Mouse (Mus musculus) large intestine, adult 2 months (tissue): ENCODE measurements around the gene Nt5dc1. TPM values are rescaled to one million over a fixed set of nuclear protein-coding genes. Genes with fewer than 3 reads are reported as not detected.
"Not testable (repeated sequence)": the region's sequence is repeated elsewhere in the genome, so short reads cannot be mapped to it uniquely, and the experiment has no call there.

ENCODE experiments used
- DNase-seq: peaks from one replicate; pipeline ENCODE4 v3.0.0-alpha.2; 2012; ENCODE audit warnings: low read depth, low spot score
- WGBS: fragments of 180-500 bp; shearing (Covaris S2); methylation state at CpG from one replicate; pipeline ENCODE4 v1.1.7; 2018; 5-methylcytosine and 5-hydroxymethylcytosine counted together
- polyA plus RNA-seq: library from polyadenylated mRNA; depleted of rRNA; stranded (reverse); fragments of >200 nt; gene quantifications from 2 replicates; pipeline ENCODE4 v1.2.3, GENCODE M21; 2012

Nt5dc1 gene
- polyA plus RNA-seq, 1 experiment: 3.4 TPM

- no peak for DNase-seq
- 76% methylated on average over 2 of the region's 2 CpGs for WGBS
These were observed 101.1 kb downstream of the Nt5dc1 start for GRCm38 (mm10) chr10:34317217-34317606.

GRCm38 (mm10) chr10:34316571-34317216, 101.7 kb downstream of the Nt5dc1 start:
- 18% methylated on average over 3 of the region's 3 CpGs for WGBS
- no peak for DNase-seq

DNA sequence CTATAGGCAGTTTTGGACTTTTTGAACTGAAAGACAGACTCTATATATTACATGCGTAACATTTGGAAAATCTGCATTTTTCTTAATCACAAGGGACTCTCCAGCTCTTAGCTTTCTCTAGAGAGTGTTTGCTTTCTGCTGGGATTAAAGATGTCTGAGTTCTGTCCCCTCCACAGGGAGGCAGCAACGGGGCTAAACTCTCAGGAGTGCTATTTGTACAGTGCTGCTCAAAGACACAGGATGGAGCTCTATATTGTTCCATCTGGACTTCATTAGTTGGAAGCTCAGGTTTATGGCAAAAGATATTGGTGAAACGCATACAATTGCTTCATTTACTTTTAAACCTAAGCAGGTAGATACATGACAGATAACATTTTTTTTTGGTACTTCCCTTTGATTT, 105.8 kb downstream of the Nt5dc1 start:
- DNase-seq: no peak
- WGBS: 72% methylated on average over 3 of the region's 3 CpGs

DNA sequence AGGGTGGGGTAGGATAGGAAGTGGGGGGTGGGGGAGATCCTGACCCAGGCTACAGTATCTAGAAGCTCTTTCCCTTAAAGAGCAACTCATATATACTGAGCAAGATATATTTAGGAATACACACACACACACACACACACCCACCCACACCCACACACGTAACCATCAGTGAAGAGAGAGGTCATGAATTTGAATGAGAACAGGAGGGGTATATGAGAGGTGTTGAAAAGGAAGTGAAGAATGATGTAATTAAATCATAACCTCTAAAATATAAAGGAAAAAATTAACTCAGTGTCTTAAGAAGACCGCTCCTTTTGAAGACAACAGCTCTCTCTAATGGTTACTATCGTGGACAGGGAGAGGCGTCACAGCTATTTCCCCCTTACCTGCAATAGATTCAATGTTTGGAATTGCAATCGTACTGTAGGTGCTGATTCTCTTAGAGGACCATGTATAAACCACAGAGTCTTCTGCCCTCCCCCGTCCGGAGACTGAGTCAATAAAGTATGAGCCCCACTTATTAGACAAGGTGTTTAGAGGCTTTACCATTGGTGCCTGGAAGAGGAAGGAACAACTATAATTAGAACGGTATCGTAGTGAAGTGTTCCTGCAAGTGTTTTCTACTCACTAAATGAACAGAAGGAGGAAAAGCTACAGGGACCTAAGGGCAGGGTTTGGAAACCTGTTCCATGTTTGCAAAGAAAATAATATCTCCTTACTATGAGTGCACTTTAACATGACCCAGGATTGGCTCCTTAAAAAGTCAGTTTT, 108.3 kb downstream of the Nt5dc1 start:
- WGBS: 84% methylated on average over 9 of the region's 9 CpGs
- no peak for DNase-seq

GRCm38 (mm10) chr10:34307070-34307469, 111.3 kb downstream of the Nt5dc1 start:
- no peak for DNase-seq

- DNase-seq: no peak
- 59% methylated on average over 5 of the region's 5 CpGs for WGBS
These were observed 118.0 kb downstream of the Nt5dc1 start for GRCm38 (mm10) chr10:34300368-34300767.

GRCm38 (mm10) chr10:34297980-34298753, 120.2 kb downstream of the Nt5dc1 start:
- no peak for DNase-seq
- 54% methylated on average over 25 of the region's 25 CpGs for WGBS

- 1% methylated on average over 38 of the region's 38 CpGs for WGBS
- DNase-seq: peak; percentile 70
These were observed 120.9 kb downstream of the Nt5dc1 start, which contains the start of gene Tspyl4 for GRCm38 (mm10) chr10:34297299-34297979. TSS of gene Tspyl4 (plus strand) at chr10:34297442.

GRCm38 (mm10) chr10:34296911-34297298, 121.4 kb downstream of the Nt5dc1 start:
- no peak for DNase-seq
- 5% methylated on average over 13 of the region's 13 CpGs for whole genome bisulfite sequencing

- DNase-seq: no peak
These were observed 135.7 kb downstream of the Nt5dc1 start for GRCm38 (mm10) chr10:34282420-34283238.

GRCm38 (mm10) chr10:34281962-34282388, 136.4 kb downstream of the Nt5dc1 start, which contains the start of gene Tspyl1:
TSS of gene Tspyl1 (plus strand) at chr10:34282190.
- 1% methylated on average over 38 of the region's 38 CpGs for WGBS
- peak; percentile 96 for DNase-seq

More at GRCm38 (mm10) chr10:34282420-34283238, 135.7 kb downstream of the Nt5dc1 start:
- WGBS: 1% methylated on average over 47 of the region's 47 CpGs

- DNase-seq: no peak
- 15% methylated on average over 14 of the region's 14 CpGs for WGBS
These were observed 137.0 kb downstream of the Nt5dc1 start for GRCm38 (mm10) chr10:34281211-34281961.

GRCm38 (mm10) chr10:34280591-34281175, 137.7 kb downstream of the Nt5dc1 start:
- DNase-seq: no peak
- WGBS: 15% methylated on average over 13 of the region's 13 CpGs

- WGBS: 25% methylated on average over 7 of the region's 7 CpGs
- DNase-seq: no peak
These were observed 146.7 kb downstream of the Nt5dc1 start for GRCm38 (mm10) chr10:34271681-34272080.

DNA sequence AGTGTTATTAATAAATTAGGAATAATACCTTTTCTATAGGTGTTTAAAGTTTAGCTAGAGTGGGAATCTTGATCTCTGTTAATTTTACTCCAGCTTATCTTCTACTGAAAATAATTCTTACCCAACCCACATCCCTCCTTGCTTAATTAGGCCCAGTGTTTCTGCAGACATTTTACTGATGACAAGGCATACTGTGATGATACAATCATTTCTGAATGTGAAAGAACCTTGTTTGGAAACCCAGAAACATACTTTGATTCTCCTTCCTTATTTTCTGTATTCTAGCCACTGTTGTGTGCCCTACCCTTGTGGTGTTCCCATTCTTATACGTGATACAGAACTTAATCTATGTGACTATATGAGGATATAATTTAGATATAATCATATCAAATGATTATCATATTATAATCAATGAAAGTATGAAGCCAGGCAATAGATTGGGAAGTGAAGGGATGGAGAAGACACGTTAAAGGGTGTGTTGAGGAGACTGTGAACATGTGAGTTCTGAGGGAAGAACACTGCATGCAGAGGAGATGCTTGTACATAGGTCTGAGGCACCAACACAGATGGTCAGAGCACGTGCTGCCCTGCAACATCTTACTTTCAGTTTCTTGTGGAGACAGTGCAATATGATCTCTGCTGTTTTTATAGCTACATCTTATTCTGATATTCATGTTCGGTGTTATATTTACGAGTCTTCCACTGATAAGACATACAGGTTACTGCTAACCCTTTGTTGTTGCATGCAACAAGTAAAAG, 150.9 kb downstream of the Nt5dc1 start:
- 39% methylated on average over 5 of the region's 5 CpGs for WGBS
- no peak for DNase-seq

DNA sequence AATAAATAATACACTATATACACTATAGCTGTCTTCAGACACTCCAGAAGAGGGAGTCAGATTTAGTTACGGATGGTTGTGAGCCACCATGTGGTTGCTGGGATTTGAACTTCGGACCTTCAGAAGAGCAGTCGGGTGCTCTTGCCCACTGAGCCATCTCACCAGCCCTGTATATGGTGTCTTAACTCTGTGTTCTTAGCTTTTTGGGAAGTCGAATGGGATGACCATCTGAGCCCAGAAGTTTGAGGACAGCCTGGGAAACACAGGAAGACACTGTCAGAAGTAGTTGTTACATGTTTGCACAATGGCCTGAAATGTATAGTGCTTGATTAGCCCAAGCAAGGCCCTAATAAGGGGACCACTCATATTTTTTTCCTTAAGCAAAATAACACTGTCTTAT, 153.2 kb downstream of the Nt5dc1 start:
- WGBS: 88% methylated on average over 4 of the region's 4 CpGs
- DNase-seq: no peak

DNA sequence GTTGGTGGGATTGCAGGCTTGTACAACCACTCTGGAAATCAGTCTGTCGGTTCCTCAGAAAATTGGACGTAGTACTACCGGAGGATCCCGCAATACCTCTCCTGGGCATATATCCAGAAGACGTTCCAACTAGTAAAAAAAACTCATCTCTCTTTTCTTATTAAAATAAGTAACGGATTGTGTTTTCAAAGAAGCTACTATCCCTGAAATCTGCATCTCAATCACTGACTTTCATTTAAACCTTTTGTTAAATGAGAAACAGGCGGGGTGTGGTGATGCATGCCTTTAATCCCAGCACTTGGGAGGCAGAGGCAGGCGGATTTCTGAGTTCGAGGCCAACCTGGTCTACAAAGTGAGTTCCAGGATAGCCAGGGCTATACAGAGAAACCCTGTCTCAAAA, 165.5 kb downstream of the Nt5dc1 start:
- WGBS: 85% methylated on average over 9 of the region's 9 CpGs

More for the DNA sequence above, 165.5 kb downstream of the Nt5dc1 start:
- not testable (repeated sequence) for DNase-seq
